Mouse (Mus musculus): ENCODE results near the gene Tex33.
A peak's percentile ranks its signal among the peaks of the same experiment; 100 is the strongest.

The Tex33 gene

DNA sequence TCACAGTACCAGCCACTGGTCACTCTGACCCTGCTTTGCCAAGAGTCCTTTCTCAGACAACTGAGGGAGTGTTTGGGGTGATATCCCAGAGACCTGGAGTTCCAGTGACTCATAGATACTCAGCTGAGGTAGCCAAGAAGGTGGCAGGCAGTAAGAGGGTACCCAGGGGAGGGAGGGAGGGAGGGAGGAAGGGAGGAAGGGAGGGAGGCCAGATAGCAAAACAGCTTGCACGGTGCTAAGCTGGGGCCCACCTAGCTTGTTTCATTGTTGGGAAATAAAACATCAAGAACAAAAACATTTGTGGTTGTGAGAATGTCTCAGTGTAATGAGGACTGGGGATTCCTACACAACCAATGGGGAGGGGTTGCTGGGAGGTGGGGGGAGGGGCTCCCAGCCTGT is 18.0 kb upstream of the Tex33 start:
- DNase-seq: no peak

DNA sequence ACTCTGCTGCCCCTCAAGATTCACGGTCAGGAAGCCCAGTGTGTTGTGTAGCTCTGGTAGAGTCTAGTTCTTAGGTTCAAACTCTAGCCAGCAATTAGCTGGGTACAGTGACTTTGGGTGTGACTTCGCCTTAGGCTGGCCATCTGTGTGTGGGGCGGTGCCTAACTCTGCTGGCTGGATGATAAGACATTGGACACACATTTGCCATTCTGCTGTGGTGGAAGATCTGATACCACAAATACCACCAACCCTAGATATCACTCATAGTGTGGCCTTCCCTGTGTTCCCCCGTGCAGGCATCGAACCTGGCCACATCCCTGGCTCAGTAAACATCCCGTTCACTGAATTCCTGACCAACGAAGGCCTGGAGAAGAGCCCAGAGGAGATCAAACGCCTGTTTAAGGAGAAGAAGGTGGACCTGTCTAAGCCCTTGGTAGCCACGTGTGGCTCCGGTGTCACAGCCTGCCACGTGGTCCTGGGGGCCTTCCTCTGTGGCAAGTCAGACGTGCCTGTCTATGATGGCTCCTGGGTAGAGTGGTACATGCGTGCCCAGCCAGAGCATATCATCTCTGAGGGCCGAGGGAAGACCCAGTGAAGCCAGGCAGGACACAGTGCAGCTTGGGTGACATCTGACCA is 17.5 kb upstream of the Tex33 start:
- DNase-seq: no peak

DNA sequence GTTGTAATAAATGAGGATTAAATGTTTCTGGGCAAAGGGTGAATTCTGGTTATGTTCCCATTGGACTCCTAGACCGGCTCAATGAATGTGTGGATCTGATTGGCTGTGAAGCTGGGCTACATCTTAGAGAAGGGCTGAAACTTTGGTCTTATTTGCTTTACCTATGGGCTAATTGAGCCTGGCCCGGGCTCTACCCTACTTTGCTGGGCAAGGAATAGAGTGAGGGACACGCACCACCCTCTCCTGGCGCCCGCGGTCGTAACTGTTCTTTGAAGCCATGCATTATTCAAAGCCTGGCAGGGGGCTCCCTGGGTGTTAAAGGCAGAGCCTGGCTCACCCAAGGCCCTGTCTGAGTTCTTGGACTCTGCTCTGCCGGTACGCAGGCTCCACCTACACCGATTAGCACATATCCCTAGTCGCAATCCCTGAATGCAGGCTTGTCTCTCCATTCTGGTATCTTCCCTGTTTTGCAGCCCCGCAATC is 13.9 kb upstream of the Tex33 start:
- no peak for DNase-seq

DNA sequence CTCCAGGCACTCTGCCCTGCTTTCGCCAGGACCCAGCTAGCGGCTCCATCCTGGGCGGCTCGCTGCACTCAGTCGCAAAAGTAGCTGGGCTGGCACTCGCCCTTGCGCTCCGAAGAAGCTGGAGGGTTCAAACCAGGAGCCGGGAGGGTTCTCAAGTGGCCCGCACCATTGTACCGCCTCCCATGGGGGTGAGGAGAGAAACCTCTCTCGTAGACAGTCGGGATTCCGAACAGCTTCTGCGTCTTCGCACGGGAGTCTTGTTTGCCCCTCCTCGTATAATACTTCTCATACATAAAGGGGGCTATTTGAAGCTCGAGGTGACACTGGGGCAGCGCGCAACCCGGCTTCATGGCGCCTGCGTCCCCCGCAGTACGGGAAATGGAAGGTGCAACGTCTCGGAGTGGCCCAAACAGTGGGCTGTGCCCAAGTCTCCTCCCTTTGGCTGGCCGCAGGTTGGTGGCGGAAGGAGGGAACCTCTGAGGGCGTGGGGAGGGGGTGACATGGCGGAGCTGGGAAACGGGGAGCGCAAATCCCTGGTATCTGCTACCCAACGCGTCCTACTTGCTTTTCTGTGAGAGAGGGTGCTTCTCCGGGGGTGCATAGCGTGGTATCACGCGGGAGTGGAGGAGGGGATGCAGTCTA is 10.7 kb upstream of the Tex33 start, which contains the start of gene Mpst:
Gene Mpst, plus strand, starts transcription at position 124 of the 642 bp plus-strand sequence.
- peak; percentile 93 to 94 for DNase-seq

DNA sequence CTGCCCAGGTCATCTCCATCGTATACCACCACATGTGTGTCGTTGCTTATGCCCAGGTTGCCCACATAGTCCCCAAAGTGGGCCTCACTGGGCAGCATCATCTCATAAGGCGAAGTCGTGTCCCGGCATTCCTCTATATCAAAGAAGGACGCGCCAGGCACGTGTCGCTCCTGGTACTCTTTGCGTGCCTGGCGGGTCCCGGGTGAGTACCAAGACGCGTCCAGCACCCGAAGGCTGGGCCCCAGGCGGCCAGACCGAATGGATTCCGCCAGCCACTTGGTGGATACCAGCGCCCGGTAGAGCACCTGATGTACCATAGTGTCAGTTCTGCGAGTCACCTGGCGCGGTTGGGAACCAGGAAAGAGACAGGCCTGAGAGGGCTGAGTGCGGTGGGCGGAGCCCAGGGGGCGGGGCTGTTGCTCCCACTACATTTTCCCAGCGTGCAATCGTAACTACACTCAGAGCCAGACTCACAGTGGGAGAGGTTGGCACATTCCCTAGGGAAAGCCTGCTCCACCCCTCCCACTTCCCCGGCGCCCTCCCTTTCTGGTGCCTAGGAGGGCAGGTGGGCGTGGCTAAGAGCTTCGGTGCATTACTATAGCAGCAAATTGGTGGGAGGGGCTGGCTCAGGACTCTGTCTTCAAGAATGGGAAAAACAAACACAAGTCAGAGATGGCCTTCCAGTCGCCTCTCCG is 10.0 kb upstream of the Tex33 start, which contains the start of gene Tst:
Gene Tst, minus strand, starts transcription at position 391 of the 695 bp plus-strand sequence.
- peak; percentile 98 to 99 for DNase-seq

DNA sequence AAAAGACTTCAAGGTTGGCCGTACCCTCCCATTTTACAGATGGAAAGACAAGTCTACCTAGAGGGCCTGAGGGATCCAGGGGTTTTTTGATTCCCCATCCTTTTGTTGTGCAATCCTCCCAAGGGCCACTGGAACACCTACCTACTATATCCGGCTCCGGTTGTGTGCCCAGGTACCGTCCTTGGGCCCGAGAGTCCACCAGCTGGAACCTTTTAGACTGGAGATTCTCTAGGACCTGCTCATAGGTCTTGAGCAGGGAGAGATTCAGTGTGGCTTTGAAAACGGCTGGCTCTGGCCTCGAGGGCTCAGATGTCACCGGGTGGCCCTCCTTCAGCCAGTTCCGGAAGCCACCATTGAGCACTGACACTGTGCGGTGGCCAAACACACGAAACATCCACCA is 9.4 kb upstream of the Tex33 start:
- no peak for DNase-seq

DNA sequence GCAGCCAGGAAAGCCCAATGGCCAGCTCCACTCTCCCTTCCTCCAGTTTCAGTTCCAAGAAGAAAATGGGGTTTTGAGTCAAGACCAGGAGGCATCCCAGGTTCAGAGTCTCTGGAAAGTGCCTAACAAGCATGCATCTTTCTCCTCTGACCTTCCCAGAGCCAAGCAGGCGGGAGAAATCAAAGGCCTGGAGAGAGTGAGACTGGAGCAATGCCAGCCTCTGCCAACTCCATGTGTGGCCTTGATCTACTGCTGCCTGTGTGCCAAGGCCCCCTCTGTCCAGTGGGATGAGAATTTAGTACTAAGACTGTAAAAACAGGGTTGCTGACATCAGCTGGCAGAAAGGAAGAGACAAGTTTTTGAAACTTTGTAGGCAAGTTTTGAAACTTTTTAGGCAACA is 8.2 kb upstream of the Tex33 start:
- peak; percentile 49 to 63 for DNase-seq

DNA sequence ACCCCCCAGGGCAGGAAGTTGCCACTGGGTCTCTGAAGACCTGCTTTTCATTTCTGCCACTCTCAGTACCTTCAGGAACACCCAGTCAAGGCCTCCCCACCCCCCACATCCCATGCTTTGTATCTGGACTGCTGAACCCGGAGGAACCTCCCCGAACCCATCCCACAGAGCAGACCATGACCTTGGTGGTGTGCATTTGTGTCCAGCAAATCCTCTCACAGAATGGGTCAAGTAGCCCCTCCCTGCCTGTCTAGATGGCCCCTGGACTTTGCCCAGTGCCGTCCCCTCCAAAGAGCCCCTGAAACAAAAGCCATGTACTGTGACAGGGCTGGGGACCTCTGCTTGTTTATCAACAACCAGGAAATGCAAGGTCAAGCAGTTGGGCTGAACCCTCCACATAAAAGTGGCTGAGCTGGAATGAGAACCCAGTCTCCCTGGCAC is 7.6 kb upstream of the Tex33 start:
- peak; percentile 48 to 61 for DNase-seq

DNA sequence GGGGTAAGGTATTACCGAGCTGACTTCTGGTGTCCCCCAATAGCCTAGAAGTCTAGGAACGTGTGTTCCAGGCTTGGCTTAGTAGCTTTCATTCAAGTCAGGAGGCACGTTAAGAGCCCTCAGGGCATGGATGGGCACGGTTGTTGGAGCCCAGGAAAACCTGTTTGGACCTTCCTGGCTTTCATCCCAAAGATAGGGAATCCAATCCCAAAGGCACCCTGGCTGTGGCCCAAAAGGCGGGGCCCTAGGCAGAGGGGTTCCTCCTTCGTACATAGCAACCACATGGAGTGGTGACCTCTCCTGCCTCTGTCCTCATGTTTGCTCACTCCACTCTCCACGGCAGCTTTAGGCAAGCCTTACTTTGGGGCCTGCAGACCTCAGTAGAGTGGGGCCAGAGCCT is 6.7 kb upstream of the Tex33 start:
- peak; percentile 91 to 94 for DNase-seq

DNA sequence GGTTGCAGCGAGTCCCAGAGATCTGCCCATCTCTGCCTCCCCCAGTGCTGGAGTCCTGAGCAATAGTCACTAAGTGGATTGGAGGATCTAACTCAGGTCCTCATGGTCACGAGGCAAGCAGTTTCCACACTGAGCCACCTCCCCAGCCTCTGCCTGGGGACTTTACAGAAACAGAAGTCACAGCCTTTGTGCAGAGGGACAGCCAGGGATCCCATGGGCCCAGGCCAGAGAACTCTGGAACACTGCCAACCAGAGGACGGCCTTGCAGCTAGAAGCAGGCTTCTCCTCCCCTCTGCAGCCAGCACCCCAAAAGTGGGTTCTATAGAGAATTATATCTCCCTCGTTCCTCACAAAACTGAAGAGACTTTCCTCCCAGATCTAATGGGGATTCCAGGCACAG is 6.2 kb upstream of the Tex33 start:
- peak; percentile 72 to 80 for DNase-seq

DNA sequence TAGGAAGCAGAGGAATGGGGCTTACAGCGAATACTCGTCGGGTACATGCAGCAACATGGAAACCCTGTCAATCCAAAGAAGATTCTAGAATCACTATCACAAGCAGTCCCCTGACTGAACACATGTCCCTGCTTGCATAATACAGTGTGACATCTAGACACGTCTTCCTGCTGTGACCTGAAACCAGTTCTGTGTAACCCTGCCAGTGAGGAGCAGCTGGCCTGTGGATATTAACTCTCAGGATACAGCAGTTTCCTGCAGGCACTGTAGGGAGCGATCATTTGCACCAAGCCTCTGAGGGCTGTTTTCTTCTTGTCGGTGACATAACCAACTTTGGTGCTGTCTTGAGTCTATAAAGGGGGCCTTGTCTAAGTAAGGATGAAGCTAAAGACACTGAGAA is 5.6 kb upstream of the Tex33 start:
- no peak for DNase-seq

DNA sequence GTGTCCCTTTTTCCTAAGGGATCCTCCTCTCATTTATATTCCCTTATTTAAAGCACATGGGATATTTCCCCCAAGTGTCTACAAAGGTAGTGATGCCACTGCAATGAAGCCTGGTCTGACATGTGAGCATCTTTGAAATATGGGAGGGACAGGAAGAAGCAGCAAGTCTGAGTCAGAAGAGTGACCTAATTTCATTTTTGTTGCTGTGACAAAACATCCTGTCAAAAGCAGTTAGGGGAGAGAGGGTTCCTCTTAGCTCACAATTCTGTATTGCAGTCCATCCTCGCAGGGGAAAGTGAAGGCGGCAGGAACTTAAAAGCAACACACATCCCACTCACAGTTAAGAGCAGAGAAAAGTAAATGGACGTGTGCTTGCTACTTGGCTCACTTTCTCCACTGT is 4.9 kb downstream of the Tex33 start:
- DNase-seq: no peak

DNA sequence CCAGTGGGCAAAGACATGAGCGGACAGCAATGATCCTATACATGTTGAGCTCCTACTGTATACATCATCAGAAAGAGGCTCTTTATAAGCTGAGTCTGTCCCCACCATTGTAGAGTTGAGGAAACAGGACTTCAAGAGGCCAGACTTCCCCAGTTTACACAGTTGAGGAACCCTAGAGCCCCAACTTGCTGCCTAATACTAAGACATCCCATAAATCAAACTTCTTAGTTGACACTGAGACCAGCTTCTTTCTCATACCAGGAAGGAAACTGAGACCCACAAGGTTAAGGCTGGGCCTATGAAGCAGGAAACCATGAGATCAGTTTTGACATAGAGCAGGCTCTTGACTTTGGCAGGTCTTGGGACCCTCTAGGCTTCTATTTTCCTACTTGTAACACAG is 10.1 kb downstream of the Tex33 start:
- DNase-seq: no peak

DNA sequence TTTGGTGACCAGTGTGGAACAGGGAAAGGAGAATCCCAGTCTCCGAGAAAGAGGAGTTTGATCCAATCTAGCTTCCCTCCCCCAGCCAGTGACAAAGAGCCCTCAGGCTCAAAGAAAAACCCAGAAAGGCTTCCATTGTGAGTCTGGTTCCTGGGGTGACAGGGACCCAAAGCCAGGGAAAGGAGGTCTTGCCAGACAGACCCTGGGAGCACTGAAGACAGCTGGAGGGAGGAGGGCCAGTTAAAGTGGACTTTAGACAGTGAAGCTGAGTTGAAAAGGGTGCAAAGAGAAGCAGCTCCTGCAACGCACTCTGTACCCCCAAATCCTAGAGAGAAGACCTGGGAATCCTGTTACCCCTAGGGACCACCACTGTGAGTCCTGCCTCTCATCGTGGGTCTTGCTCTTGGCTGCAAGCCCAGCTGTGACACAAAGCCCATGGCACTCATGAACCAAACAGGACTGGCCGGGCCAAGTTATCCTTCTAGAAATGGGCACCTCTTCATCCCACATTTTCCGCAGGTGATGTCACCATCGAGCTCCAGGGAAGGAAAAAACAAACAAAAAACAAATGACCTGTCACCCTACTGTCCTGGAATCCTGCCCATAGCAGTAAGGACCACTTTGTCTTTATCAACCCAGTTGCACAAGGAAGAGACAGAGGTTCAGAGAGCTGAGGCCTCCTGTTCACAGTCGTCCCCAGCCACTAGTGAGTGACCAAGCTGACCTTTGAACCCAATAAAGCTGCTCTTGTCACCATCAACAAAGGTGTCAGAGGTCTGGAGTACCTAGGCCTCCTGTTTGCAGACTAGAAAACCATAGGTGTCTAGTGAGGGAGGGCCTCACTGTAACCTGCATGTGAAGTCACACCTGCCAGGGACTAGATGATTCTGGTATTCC is 11.2 kb downstream of the Tex33 start:
- no peak for DNase-seq

DNA sequence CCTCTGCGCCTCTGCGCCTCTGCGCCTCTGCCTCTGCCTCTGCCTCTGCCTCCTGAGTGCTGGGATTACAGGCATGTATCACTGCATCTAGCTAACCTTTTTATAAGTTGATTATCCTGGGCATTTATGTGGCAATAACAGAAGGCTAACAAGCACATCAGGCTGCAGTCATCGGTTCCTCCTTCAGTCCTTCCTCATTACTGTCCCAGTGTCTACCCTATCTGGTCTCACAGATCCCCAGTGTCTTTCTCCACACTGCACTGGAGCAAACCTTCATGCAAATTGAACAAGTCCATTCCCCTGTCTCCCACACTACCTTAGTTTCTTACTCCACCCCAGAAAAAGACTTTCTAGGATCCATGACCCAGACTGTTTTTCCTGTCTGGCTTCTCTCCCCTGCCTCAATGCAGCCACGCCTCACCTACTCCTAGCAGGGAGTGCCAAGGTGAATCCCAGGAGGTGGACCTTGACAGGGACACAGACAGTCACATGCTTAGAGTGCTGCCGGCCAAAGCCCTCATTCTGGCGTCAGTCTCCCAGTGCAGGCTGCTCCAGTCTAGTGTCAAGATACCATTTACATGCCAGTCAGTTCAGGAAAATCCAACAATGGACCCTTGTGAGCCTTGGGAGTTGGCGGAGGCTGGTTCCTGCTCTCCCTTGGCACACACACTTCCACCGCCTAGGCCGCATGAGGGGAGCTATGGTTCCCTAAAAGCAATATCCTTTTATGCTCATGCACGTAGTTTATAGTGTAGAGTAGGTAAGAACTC is 12.1 kb downstream of the Tex33 start:
- no peak for DNase-seq

DNA sequence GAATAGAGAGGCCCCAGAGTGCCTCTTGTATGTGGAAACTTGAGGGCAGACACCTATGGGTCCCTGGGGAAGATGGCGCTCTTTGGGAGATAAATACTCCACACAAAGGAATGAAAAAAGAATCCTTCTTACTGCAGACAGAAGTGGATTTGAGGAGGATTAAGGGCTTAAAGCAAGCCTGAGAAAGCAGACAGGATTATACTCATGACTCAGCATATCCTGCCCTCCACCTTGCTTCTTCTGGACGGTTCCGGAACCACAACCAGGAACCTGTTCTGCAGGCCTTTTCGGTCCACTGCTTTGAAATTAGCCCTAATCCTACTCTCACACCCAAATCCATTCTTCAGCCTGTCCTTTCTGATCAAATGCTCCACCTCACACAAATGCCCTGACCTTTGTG is 13.6 kb downstream of the Tex33 start:
- no peak for DNase-seq

DNA sequence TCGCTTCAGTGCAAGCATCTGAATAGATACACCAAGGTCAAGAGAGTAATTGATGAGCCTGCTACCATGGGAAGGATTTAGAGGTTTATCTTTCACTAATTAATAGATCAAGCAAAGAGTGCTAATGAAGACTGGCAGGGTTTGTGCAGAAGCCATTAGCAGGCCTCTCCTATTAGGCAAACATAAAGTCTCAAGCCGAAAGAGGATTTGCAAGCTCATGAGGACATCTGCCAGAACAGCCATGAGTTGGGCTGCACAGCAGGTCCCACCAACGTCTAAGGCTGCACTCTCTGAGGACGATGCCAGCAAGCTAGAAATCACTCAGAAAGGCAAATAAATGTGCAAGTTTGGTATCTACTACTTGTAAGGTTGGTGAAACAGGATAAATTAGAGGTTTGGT is 15.0 kb downstream of the Tex33 start:
- DNase-seq: no peak

DNA sequence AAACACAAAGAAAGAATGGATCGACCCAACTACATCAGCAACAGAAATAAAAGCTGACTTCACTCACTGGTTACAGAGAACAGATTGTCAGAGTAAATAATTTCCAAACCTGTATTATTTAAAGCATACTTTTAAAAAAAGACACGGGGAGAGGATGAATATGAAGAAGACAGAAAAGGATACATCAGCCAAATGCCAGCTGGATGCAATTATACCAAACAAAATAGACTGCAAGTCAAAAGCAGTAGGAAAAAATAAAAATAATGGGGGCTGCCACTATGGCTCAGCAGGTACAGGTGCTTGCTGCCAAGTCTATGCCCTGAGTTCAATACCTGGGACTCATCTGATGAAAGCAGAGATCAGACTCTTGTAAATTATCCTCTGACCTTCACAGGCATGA is 15.5 kb downstream of the Tex33 start:
- DNase-seq: no peak

DNA sequence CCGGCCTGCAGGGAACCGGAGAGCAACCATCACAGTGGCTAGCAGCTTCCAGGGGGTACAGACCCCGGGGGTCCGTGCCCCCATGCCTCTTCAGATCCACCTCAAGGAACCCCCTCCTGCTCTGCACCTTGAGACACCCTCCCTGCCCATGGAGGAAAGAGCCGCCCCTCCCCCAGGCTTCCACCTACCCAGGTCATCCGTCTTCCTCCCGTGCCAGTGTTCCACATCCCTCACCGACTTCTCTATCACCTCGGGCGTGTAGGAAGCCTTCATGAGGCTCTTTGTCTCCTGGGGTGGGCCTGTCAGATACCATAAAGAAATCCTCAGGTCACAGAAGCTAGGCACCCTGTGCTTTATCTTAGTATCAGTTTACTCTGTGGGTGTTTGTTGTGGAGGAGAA is 17.2 kb downstream of the Tex33 start:
- no peak for DNase-seq

DNA sequence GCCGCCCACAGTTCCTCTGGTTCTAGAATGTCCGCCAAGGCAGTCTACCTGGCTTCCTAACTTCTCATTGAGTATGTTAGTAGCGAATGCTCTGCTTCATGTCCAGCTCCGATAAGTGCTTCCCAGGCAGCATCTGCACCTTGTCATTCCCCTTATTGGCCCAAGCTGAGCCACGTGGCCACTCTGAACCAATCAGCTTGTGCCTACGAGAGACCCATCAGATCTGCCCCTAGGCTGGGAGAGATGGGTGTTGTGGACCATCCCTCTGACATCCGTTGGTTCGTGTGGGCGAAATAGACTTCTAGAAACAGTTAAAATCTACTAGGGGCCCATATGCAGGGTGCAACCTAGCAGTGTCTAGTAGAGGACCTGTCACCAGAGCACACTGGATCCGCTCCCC is 17.9 kb downstream of the Tex33 start:
- no peak for DNase-seq

DNA sequence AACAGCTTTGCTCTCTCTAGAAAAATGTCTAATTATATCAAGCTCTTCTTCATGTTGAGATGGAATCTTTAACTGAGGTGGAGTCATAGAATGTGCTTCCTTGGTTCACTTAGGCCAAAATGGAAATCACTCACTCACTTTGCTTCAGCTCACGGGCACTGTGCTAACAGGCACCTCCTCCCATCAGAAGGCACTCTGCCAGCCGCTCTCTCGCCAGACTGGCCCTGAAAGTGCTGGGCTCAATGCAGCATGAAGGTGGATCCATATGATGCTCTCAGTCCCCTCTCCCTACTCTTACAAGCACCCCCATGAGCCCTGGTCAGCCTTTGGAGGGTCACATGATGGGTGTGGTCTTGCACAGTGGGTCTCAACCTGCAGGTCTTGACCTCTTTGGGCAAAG is 21.5 kb downstream of the Tex33 start:
- peak; percentile 56 to 59 for DNase-seq

DNA sequence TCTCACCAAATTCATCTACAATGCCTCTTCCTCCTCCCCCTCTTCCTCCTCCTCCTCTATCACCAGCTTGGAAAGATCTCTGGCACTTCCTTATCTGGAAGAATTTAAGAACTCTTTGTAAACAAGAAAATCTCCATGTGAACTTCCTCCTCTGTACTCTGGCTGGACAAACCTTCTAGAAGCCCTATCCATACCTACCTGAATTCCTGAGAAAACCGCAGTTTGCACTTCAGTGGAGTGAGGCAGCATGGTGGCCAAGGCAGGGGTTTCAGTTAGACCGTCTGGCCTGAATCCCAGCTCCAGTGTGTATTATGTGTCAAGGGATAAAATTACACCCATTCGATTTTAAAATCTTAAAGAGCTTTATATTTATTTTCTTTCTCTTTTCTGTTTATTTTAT is 22.9 kb downstream of the Tex33 start:
- peak; percentile 76 to 82 for DNase-seq

Measured in lung, adult 18-20 months (tissue).